Mouse (Mus musculus): ENCODE results near the gene Ccdc17.

Ccdc17 gene

DNA sequence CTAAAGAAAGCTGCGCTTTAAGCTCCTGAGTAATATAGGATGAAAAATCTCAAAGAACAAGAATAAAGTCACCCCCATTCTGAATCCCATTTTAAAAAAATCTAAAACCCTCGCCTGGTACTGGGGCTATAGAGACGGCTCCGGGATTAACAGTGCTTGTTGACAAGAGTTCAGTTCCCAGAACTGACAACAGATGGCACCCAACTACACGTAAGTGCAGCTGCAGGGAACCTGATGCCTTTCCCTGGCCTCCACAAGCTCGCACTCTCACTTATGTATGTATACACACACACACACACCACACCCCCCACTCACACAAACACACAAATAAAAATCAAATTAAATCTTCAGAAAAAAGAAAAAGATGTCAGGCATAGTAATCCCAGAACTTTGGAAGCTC, 47.9 kb downstream of the Ccdc17 start:
- DNase-seq (ENCODE audit: inconsistent age in 2 of 2, low spot score in 1 of 2) = peak in 1 of 2 experiments; percentile 73

DNA sequence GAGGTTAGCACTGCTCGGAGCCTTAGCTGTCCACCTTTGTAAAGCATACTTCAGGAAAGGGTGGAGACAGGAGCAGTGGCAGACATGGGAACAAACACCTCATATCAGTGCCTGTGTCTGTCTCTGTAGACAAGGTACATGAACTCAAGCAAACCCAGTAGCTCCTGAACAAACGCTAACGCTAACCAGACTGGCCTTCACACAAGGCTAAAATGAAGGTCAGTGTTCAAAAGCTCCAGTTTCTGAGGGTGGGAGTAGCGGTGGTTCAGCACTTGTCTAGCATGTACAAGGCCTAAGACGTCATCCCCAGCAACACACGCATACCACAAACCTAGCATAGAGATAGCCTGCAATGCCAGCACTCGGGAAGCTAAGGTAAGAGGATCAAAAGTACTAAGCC, 49.2 kb downstream of the Ccdc17 start:
- peak; percentile 72 to 80 for DNase-seq (ENCODE audit: inconsistent age in 2 of 2, low spot score in 1 of 2)

DNA sequence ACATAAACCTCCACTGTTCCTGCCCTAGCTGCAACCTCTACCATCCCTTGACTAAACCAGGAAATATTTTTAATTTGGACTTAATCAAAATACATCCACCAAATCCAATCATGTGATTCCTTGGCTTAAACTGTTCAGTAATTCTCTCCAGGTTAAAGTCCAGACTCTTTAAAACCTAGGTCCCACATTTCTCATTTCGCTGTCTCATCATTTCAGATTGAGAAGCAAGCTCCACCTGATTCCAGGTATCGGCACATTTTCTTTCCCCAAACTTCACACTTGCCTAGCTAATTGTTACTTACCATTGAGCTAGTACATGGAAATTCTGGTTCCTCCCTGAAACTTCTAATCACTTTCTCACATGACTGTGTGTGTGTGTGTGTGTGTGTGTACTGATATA, 53.0 kb downstream of the Ccdc17 start:
- DNase-seq (ENCODE audit: inconsistent age in 2 of 2, low spot score in 1 of 2) = no peak

Data from adrenal gland, adult (tissue).